Mouse (Mus musculus): ENCODE results near the gene Ggact. TPM values are rescaled to one million over a fixed set of nuclear protein-coding genes. Genes with fewer than 3 reads are reported as not detected.

Gene Ggact
- polyA plus RNA-seq, 1 experiment from 2014 or later: 16.0 TPM

- no peak overlapping the region for H3K9ac ChIP-seq
- WGBS (ENCODE audit: insufficient replicate concordance): 67% methylated on average over 4 of the region's 4 CpGs
- no peak overlapping the region for H3K27ac ChIP-seq
- no peak overlapping the region for H3K4me2 ChIP-seq
- H3K9me3 ChIP-seq (replicated peaks): no peaks in the 10 kb centered on the region
- H3K4me1 ChIP-seq (replicated peaks): no peaks in the 10 kb centered on the region
- H3K4me3 ChIP-seq (replicated peaks): no peak overlapping the region
- no peaks in the 10 kb centered on the region for H3K36me3 ChIP-seq
- H3K27me3 ChIP-seq: no peaks in the 10 kb centered on the region
- DNase-seq (no peak), ATAC-seq (ENCODE audit: low read depth) (no peak)
These were observed 45.8 kb downstream of the Ggact start for GRCm38 (mm10) chr14:122867531-122868285.

- no peak for ATAC-seq (ENCODE audit: low read depth)
- H3K27me3 ChIP-seq: no peaks in the 10 kb centered on the region
- no peaks in the 10 kb centered on the region for H3K9me3 ChIP-seq (replicated peaks)
- no peak overlapping the region for H3K9ac ChIP-seq
- H3K27ac ChIP-seq: no peak overlapping the region
- no peak overlapping the region for H3K4me2 ChIP-seq
- 28% methylated on average over 4 of the region's 4 CpGs for WGBS (ENCODE audit: insufficient replicate concordance)
- H3K4me3 ChIP-seq (replicated peaks): no peak overlapping the region
- no peak for DNase-seq
- no peaks in the 10 kb centered on the region for H3K36me3 ChIP-seq
- no peaks in the 10 kb centered on the region for H3K4me1 ChIP-seq (replicated peaks)
These were observed 48.0 kb downstream of the Ggact start for GRCm38 (mm10) chr14:122865462-122866129.

- Histone ChIP-seq H3K4me1 (replicated peaks) (no peaks in the 10 kb centered on the region), H3K4me3 (replicated peaks) (no peak overlapping the region), H3K9me3 (replicated peaks) (no peaks in the 10 kb centered on the region), H3K27ac (no peak overlapping the region), H3K27me3 (no peaks in the 10 kb centered on the region), H3K4me2 (no peak overlapping the region), H3K36me3 (no peaks in the 10 kb centered on the region), H3K9ac (no peak overlapping the region)
- ATAC-seq (ENCODE audit: low read depth) (no peak), DNase-seq (no peak)
- WGBS (ENCODE audit: insufficient replicate concordance): 59% methylated on average over 4 of the region's 4 CpGs
These were observed 50.9 kb downstream of the Ggact start for GRCm38 (mm10) chr14:122862623-122863022.

- no peak for DNase-seq
- no peak overlapping the region for H3K4me2 ChIP-seq
These were observed 53.8 kb downstream of the Ggact start for GRCm38 (mm10) chr14:122859792-122860191.

GRCm38 (mm10) chr14:122852506-122853057, 61.0 kb downstream of the Ggact start:
- Histone ChIP-seq H3K27ac (no peak overlapping the region), H3K27me3 (no peaks in the 10 kb centered on the region), H3K4me3 (replicated peaks) (no peak overlapping the region), H3K9me3 (replicated peaks) (no peaks in the 10 kb centered on the region), H3K36me3 (no peaks in the 10 kb centered on the region), H3K4me2 (no peak overlapping the region), H3K4me1 (replicated peaks) (no peaks in the 10 kb centered on the region), H3K9ac (no peak overlapping the region)
- 41% methylated on average over 5 of the region's 5 CpGs for WGBS (ENCODE audit: insufficient replicate concordance)
- DNase-seq (no peak), ATAC-seq (ENCODE audit: low read depth) (no peak)

More at GRCm38 (mm10) chr14:122859792-122860191, 53.8 kb downstream of the Ggact start:
- 75% methylated on average over 1 of the region's 1 CpGs for WGBS (ENCODE audit: insufficient replicate concordance)
- no peak for ATAC-seq (ENCODE audit: low read depth)
- Histone ChIP-seq H3K4me1 (replicated peaks) (no peaks in the 10 kb centered on the region), H3K36me3 (no peaks in the 10 kb centered on the region), H3K4me3 (replicated peaks) (no peak overlapping the region), H3K27ac (no peak overlapping the region), H3K27me3 (no peaks in the 10 kb centered on the region), H3K9ac (no peak overlapping the region), H3K9me3 (replicated peaks) (no peaks in the 10 kb centered on the region)

- no peak overlapping the region for H3K4me2 ChIP-seq
- H3K27ac ChIP-seq: no peak overlapping the region
- DNase-seq (no peak), ATAC-seq (ENCODE audit: low read depth) (no peak)
- no peaks in the 10 kb centered on the region for H3K4me1 ChIP-seq (replicated peaks)
- no peaks in the 10 kb centered on the region for H3K27me3 ChIP-seq
- H3K4me3 ChIP-seq (replicated peaks): no peak overlapping the region
- H3K36me3 ChIP-seq: no peaks in the 10 kb centered on the region
- 59% methylated on average over 2 of the region's 2 CpGs for WGBS (ENCODE audit: insufficient replicate concordance)
- H3K9me3 ChIP-seq (replicated peaks): no peaks in the 10 kb centered on the region
- H3K9ac ChIP-seq: no peak overlapping the region
These were observed 76.5 kb downstream of the Ggact start for GRCm38 (mm10) chr14:122837018-122837417.

GRCm38 (mm10) chr14:122836221-122836620, 77.3 kb downstream of the Ggact start:
- Histone ChIP-seq H3K4me2 (no peak overlapping the region), H3K9ac (no peak overlapping the region), H3K4me3 (replicated peaks) (no peak overlapping the region), H3K4me1 (replicated peaks) (no peaks in the 10 kb centered on the region), H3K9me3 (replicated peaks) (no peaks in the 10 kb centered on the region), H3K27me3 (no peaks in the 10 kb centered on the region), H3K36me3 (no peaks in the 10 kb centered on the region), H3K27ac (no peak overlapping the region)
- WGBS (ENCODE audit: insufficient replicate concordance): 47% methylated on average over 4 of the region's 4 CpGs
- DNase-seq (no peak), ATAC-seq (ENCODE audit: low read depth) (no peak)

- no peaks in the 10 kb centered on the region for H3K27me3 ChIP-seq
- H3K4me2 ChIP-seq: no peak overlapping the region
- no peak overlapping the region for H3K9ac ChIP-seq
- 62% methylated on average over 7 of the region's 7 CpGs for WGBS (ENCODE audit: insufficient replicate concordance)
- DNase-seq (no peak), ATAC-seq (ENCODE audit: low read depth) (no peak)
- no peaks in the 10 kb centered on the region for H3K36me3 ChIP-seq
- no peaks in the 10 kb centered on the region for H3K4me1 ChIP-seq (replicated peaks)
- H3K4me3 ChIP-seq (replicated peaks): no peak overlapping the region
- no peak overlapping the region for H3K27ac ChIP-seq
- H3K9me3 ChIP-seq (replicated peaks): no peaks in the 10 kb centered on the region
These were observed 77.9 kb downstream of the Ggact start for GRCm38 (mm10) chr14:122835487-122836190.

- Histone ChIP-seq H3K9ac (no peak overlapping the region), H3K36me3 (no peaks in the 10 kb centered on the region), H3K4me3 (replicated peaks) (no peak overlapping the region), H3K4me1 (replicated peaks) (no peaks in the 10 kb centered on the region), H3K9me3 (replicated peaks) (no peaks in the 10 kb centered on the region), H3K27me3 (no peaks in the 10 kb centered on the region), H3K4me2 (no peak overlapping the region), H3K27ac (no peak overlapping the region)
- 77% methylated on average over 1 of the region's 1 CpGs for WGBS (ENCODE audit: insufficient replicate concordance)
- DNase-seq (no peak), ATAC-seq (ENCODE audit: low read depth) (no peak)
These were observed 78.8 kb downstream of the Ggact start for GRCm38 (mm10) chr14:122834753-122835152.

- no peaks in the 10 kb centered on the region for H3K27me3 ChIP-seq
- H3K36me3 ChIP-seq: no peaks in the 10 kb centered on the region
- H3K9ac ChIP-seq: no peak overlapping the region
- H3K4me3 ChIP-seq (replicated peaks): no peak overlapping the region
- no peak for ATAC-seq (ENCODE audit: low read depth)
- no peaks in the 10 kb centered on the region for H3K9me3 ChIP-seq (replicated peaks)
- WGBS (ENCODE audit: insufficient replicate concordance): 54% methylated on average over 3 of the region's 3 CpGs
- no peak overlapping the region for H3K27ac ChIP-seq
- no peaks in the 10 kb centered on the region for H3K4me1 ChIP-seq (replicated peaks)
- DNase-seq: no peak
- no peak overlapping the region for H3K4me2 ChIP-seq
These were observed 79.9 kb downstream of the Ggact start for GRCm38 (mm10) chr14:122833666-122834065.

GRCm38 (mm10) chr14:122830433-122830832, 83.1 kb downstream of the Ggact start:
- no peak for ATAC-seq (ENCODE audit: low read depth)
- Histone ChIP-seq H3K4me1 (replicated peaks) (no peaks in the 10 kb centered on the region), H3K9me3 (replicated peaks) (no peaks in the 10 kb centered on the region), H3K4me3 (replicated peaks) (no peak overlapping the region), H3K4me2 (no peak overlapping the region), H3K27ac (no peak overlapping the region), H3K9ac (no peak overlapping the region), H3K36me3 (no peaks in the 10 kb centered on the region), H3K27me3 (no peaks in the 10 kb centered on the region)
- no peak for DNase-seq
- 58% methylated on average over 1 of the region's 1 CpGs for WGBS (ENCODE audit: insufficient replicate concordance)
